Mouse (Mus musculus) kidney, embryonic 16.5 days (tissue): ENCODE measurements around the gene Slc38a6. TPM values are rescaled to one million over a fixed set of nuclear protein-coding genes. Genes with fewer than 3 reads are reported as not detected.

Experiments
- ATAC-seq: fragments of 200-750 bp; cut with Nextera tagmentation; 2 replicates; pipeline ENCODE4 v1.8.0; 2017; ENCODE audit warnings: moderate TSS enrichment; ENCODE audit not compliant: low FRiP score, low TSS enrichment
- H3K27ac ChIP-seq: fragments of 300-500 bp; sonication (generic); 2 replicates; pipeline ENCODE4 v1.5.1; 2014; ENCODE audit warnings: low read length
- H3K27me3 ChIP-seq: fragments of 300-500 bp; sonication (generic); 2 replicates; pipeline ENCODE4 v1.6.1; 2014; ENCODE audit warnings: low read length, control low read depth, mixed read lengths; ENCODE audit not compliant: insufficient read depth
- H3K36me3 ChIP-seq: fragments of 300-500 bp; sonication (generic); 2 replicates; pipeline ENCODE4 v1.6.1; 2014; ENCODE audit warnings: low read length, control low read depth, mixed read lengths; ENCODE audit not compliant: insufficient read depth
- H3K4me1 ChIP-seq: fragments of 300-500 bp; sonication (generic); 2 replicates; pipeline ENCODE4 v1.6.1; 2014; ENCODE audit warnings: low read length, control low read depth, mixed read lengths; ENCODE audit not compliant: insufficient read depth
- H3K4me2 ChIP-seq: fragments of 300-500 bp; sonication (generic); replicated peaks from 2 replicates; pipeline ENCODE4 v1.6.1; 2014; ENCODE audit warnings: low read depth, low read length
- H3K4me3 ChIP-seq: fragments of 300-500 bp; sonication (generic); 2 replicates; pipeline ENCODE4 v1.5.1; 2014; ENCODE audit warnings: mild to moderate bottlenecking, low read length
- H3K9ac ChIP-seq: fragments of 300-500 bp; sonication (generic); replicated peaks from 2 replicates; pipeline ENCODE4 v1.6.1; 2014; ENCODE audit warnings: low read length
- H3K9me3 ChIP-seq: fragments of 300-500 bp; sonication (generic); 2 replicates; pipeline ENCODE4 v1.6.1; 2016; ENCODE audit warnings: low read length, control low read depth
- WGBS: fragments of 180-500 bp; shearing (Covaris S2); extraction: QIAGEN DNeasy Blood & Tissue Kit; methylation state at CpG from one replicate; pipeline ENCODE4 v1.1.7; 2014; 5-methylcytosine and 5-hydroxymethylcytosine counted together
- polyA plus RNA-seq: library from polyadenylated mRNA; unstranded; fragments of >200 nt; fragmentation: Nextera tagmentation; extraction: Ambion mirVana; gene quantifications from 2 replicates; pipeline ENCODE4 v1.2.1, GENCODE M21; 2015

Gene Slc38a6
- polyA plus RNA-seq, 1 experiment from 2014 or later = 6.0 TPM

DNA sequence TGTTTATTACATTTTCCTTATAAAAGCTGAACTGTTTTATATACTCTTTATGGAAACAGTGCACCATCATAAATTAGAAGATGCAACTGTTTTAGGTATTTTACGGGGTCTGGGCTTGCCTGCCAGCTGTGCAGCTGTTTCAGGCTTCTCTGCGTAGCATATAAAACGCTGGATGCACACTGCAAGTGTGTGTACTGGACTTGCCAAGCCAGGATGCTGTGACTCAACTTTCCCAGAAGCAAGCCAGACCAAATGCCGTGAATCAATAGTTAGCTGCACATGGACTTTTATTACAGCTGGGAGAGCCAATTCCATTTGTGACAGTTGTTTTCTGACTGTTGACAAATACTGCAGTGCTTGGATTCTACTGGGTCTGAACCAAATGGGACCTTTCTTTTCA is 16.6 kb upstream of the Slc38a6 start:
- Histone ChIP-seq H3K9me3 (no peaks in the 10 kb centered on the region), H3K9ac (no peak overlapping the region), H3K4me3 (no peak overlapping the region), H3K27ac (no peak overlapping the region), H3K36me3 (peaks cover 9% of the 10 kb centered on the region; the same call in 1 of the 2 replicates), H3K4me2 (no peak overlapping the region), H3K4me1 (0 out of 2 replicates have a peak, but pooled peaks cover 3% of the 10 kb centered on the region), H3K27me3 (no peaks in the 10 kb centered on the region)
- 49% methylated on average over 4 of the region's 4 CpGs for WGBS
- ATAC-seq = peak; percentile 35; the same call in 1 of the 2 replicates

DNA sequence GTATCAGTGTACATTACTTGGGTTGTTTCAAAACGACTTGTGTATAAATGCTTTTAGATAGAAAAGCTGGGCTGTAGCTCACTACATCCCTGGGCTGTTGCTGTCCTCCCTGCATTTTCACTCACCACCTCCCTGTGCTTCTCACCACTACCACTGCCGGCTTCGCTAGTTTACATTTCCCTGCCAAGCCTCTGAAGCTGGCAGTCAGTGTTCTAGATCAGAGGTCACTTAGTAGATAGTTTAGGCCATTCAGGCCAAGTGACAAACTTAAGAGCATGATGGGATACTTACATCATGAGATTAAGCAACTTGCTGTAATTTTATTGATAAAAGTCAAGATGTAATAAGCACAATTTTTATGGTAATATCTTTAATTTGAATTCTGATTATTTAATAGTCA is 11.7 kb upstream of the Slc38a6 start:
- 0 out of 2 replicates have a peak, but pooled peaks cover 3% of the 10 kb centered on the region for H3K4me1 ChIP-seq
- H3K9ac ChIP-seq = no peak overlapping the region
- peaks cover 34% of the 10 kb centered on the region for H3K36me3 ChIP-seq
- no peaks in the 10 kb centered on the region for H3K27me3 ChIP-seq
- 96% methylated on average over 3 of the region's 3 CpGs for WGBS
- H3K27ac ChIP-seq = no peak overlapping the region
- no peak overlapping the region for H3K4me3 ChIP-seq
- no peaks in the 10 kb centered on the region for H3K9me3 ChIP-seq
- ATAC-seq = no peak
- no peak overlapping the region for H3K4me2 ChIP-seq

GRCm38 (mm10) chr12:73287609-73288008 is 1.0 kb downstream of the Slc38a6 start:
- Histone ChIP-seq H3K4me2 (peak overlapping the region; percentile 81), H3K27me3 (no peaks in the 10 kb centered on the region), H3K27ac (peak overlapping the region; percentile 85; the same call in 1 of the 2 replicates), H3K9ac (peak overlapping the region; percentile 88), H3K4me3 (peak overlapping the region; percentile 76), H3K4me1 (peaks cover 20% of the 10 kb centered on the region), H3K9me3 (no peaks in the 10 kb centered on the region), H3K36me3 (peaks cover 13% of the 10 kb centered on the region)
- ATAC-seq = no peak
- WGBS = 59% methylated on average over 8 of the region's 8 CpGs

DNA sequence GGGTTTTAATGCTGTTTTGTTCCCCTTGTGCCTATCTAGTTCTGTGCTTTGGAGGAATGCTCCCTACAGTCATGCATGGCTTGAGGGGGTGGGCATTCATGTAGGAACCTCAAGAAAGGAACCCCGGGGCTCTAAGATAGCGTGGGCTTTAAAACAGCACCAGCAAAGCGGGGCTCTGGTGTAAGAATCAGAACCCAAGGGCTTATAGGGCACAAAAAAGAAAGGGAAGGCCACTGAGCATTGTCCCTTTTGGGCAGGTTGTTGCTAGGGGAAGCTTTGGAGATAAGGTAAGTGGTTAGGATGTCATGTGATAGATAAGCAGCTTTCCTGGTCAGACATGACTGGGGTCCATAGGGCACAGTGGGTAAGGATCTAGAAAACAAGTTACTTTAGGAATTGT is 2.0 kb downstream of the Slc38a6 start:
- no peak overlapping the region for H3K4me3 ChIP-seq
- 94% methylated on average over 3 of the region's 3 CpGs for WGBS
- peaks cover 7% of the 10 kb centered on the region for H3K36me3 ChIP-seq
- no peak overlapping the region for H3K4me2 ChIP-seq
- peaks cover 20% of the 10 kb centered on the region for H3K4me1 ChIP-seq
- H3K27me3 ChIP-seq = no peaks in the 10 kb centered on the region
- no peaks in the 10 kb centered on the region for H3K9me3 ChIP-seq
- no peak for ATAC-seq
- no peak overlapping the region for H3K27ac ChIP-seq
- no peak overlapping the region for H3K9ac ChIP-seq

- Histone ChIP-seq H3K9me3 (no peaks in the 10 kb centered on the region), H3K27ac (no peak overlapping the region), H3K4me1 (no peaks in the 10 kb centered on the region), H3K27me3 (no peaks in the 10 kb centered on the region), H3K36me3 (0 out of 2 replicates have a peak, but pooled peaks cover 7% of the 10 kb centered on the region), H3K4me3 (no peak overlapping the region), H3K9ac (no peak overlapping the region), H3K4me2 (no peak overlapping the region)
- no peak for ATAC-seq
Measured at GRCm38 (mm10) chr12:73294884-73295283, 8.3 kb downstream of the Slc38a6 start.

- no peaks in the 10 kb centered on the region for H3K27me3 ChIP-seq
- H3K9me3 ChIP-seq = no peaks in the 10 kb centered on the region
- ATAC-seq = no peak
- H3K9ac ChIP-seq = no peak overlapping the region
- WGBS = 86% methylated on average over 11 of the region's 11 CpGs
- no peak overlapping the region for H3K4me2 ChIP-seq
- no peak overlapping the region for H3K27ac ChIP-seq
- H3K36me3 ChIP-seq = peaks cover 10% of the 10 kb centered on the region; the same call in 1 of the 2 replicates
- no peak overlapping the region for H3K4me3 ChIP-seq
- no peaks in the 10 kb centered on the region for H3K4me1 ChIP-seq
Measured at GRCm38 (mm10) chr12:73295505-73296140, 9.0 kb downstream of the Slc38a6 start.

DNA sequence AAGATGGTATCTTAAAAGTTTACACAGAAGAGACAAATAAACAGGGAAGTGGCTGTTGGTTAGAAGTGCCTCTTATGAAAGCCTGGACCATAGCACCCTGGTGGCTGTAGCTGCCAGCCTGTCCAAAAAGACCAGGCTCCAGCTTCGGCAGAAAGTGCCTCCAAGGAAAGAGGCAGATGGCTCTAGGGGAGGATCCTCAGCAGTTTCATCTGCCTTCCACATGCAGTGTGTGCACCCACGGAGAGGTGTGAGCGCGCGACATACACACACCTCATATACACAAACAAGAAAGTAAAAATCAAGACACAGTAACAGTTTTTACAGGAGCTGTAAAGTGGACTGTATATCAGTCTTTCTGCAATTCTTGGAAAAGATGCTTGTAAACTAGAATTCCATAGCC is 12.0 kb downstream of the Slc38a6 start:
- no peak overlapping the region for H3K4me2 ChIP-seq
- H3K9me3 ChIP-seq = no peaks in the 10 kb centered on the region
- WGBS = 95% methylated on average over 5 of the region's 5 CpGs
- H3K27me3 ChIP-seq = no peaks in the 10 kb centered on the region
- H3K4me3 ChIP-seq = no peak overlapping the region
- H3K27ac ChIP-seq = no peak overlapping the region
- H3K4me1 ChIP-seq = no peaks in the 10 kb centered on the region
- no peak overlapping the region for H3K9ac ChIP-seq
- no peak for ATAC-seq
- peaks cover 13% of the 10 kb centered on the region; the same call in 1 of the 2 replicates for H3K36me3 ChIP-seq

DNA sequence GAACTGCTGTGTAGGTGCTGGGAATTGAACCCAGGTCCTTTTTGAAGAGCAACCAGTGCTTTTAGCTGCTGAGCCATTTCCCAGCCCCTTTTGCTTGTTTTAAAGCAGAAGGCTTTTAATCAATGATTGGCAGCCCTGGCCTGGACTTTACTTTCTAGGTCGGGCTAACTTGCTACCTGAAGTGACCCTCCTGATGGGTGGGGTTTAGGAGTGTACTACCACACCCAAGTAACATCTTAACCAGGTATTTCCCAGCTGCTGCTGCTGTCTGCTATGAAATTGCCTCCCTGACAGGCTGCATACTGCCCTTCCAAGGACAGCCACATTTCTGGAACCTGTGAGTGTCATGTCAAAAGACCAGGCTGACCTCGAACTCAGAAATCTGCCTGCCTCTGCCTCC is 14.0 kb downstream of the Slc38a6 start:
- 73% methylated on average over 2 of the region's 2 CpGs for WGBS
- no peak overlapping the region for H3K4me2 ChIP-seq
- H3K27ac ChIP-seq = no peak overlapping the region
- no peaks in the 10 kb centered on the region for H3K27me3 ChIP-seq
- no peaks in the 10 kb centered on the region for H3K9me3 ChIP-seq
- H3K4me1 ChIP-seq = no peaks in the 10 kb centered on the region
- no peak overlapping the region for H3K4me3 ChIP-seq
- H3K9ac ChIP-seq = no peak overlapping the region
- ATAC-seq = no peak
- peaks cover 7% of the 10 kb centered on the region; the same call in 1 of the 2 replicates for H3K36me3 ChIP-seq

- Histone ChIP-seq H3K4me1 (no peaks in the 10 kb centered on the region), H3K9ac (no peak overlapping the region; the same call in 1 of the 2 replicates), H3K27ac (no peak overlapping the region), H3K4me2 (no peak overlapping the region), H3K9me3 (no peaks in the 10 kb centered on the region), H3K36me3 (peaks cover 7% of the 10 kb centered on the region; the same call in 1 of the 2 replicates), H3K27me3 (no peaks in the 10 kb centered on the region), H3K4me3 (no peak overlapping the region)
- ATAC-seq = 0 out of 2 replicates have a peak, but pooled peaks have one; percentile 15
- 54% methylated on average over 4 of the region's 4 CpGs for WGBS
Measured at GRCm38 (mm10) chr12:73304636-73305035, 18.1 kb downstream of the Slc38a6 start.

DNA sequence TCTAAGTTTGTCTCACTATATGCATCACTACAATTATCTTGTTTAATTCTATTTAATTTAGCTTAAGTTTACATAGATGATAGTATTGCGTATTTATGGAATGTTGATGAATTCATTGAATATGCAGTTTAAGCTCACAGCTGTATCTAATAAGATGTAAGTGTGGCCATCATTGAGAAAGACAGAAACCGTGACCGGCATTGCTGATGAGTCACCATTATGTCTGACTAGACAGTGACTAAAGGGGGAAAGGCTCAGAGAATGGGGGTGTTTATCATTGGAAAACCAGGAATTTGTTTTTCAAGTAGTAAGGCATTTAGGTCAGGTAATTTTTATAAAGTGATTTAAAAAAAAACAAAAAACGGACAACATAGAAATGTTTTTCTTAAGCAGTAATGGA is 21.2 kb downstream of the Slc38a6 start:
- no peak for ATAC-seq
- 89% methylated on average over 4 of the region's 4 CpGs for WGBS

More for the DNA sequence above, 21.2 kb downstream of the Slc38a6 start:
- H3K9ac ChIP-seq = no peak overlapping the region
- H3K4me2 ChIP-seq = no peak overlapping the region
- H3K9me3 ChIP-seq = no peaks in the 10 kb centered on the region
- H3K4me1 ChIP-seq = no peaks in the 10 kb centered on the region
- no peaks in the 10 kb centered on the region for H3K27me3 ChIP-seq
- no peak overlapping the region for H3K4me3 ChIP-seq
- H3K27ac ChIP-seq = no peak overlapping the region
- no peaks in the 10 kb centered on the region; the same call in 1 of the 2 replicates for H3K36me3 ChIP-seq
